Mouse (Mus musculus): ENCODE measurements at regions not wholly inside any gene's neighbourhood (a gene's known extent, or its start where the extent isn't known, plus 50 kb on each side); places are given as distances from the start of the nearest gene placed in this dataset.

- DNase-seq (ENCODE audit: low spot score in 2 of 2): no peak
These were observed 158.9 kb upstream of the Bmper start for GRCm38 (mm10) chr9:23064001-23064400.

- no peak for DNase-seq (ENCODE audit: low spot score in 2 of 2)
These were observed 158.1 kb upstream of the Bmper start for GRCm38 (mm10) chr9:23064811-23065210.

GRCm38 (mm10) chr9:23068101-23068791 lies 154.6 kb upstream of the Bmper start:
- no peak for DNase-seq (ENCODE audit: low spot score in 2 of 2)

DNA sequence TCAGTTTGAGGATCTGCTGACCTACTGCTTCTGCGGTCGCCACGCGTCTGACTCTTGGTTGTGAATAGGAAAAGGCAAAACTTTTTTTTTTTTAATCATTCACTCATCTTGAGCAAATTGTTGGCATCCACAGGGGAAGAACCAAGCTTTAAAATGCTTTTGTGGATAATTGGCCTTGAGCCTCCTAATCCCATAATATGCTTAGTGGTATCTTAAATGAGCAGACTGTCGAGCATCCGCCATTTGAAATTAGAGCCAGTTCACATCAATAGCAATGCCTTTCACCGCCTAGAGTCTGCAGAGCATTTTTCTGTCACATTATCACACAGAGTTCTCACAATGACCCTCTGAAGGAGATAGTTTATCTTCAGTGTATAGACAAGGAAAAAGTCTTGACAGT lies 153.7 kb upstream of the Bmper start:
- no peak for DNase-seq (ENCODE audit: low spot score in 2 of 2)

DNA sequence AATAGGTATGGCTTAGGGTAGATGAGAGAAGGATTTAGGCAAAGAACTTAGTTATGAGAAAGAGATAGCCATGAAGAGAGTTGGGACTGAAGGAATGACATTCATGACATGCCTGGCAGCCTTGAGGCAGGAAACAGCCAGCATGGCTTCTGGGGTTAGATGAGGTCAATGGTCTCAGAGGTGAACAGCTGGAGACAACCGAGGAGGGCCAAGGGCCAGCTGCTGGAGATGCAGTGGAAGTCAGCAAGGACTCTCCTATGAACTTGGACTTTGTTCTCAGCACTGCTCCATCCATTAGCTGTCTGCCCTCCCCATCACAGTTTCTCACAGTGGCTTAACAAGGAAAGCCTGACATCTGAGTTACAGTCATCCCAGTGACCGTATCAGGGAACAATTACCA lies 151.9 kb upstream of the Bmper start:
- no peak for DNase-seq (ENCODE audit: low spot score in 2 of 2)

DNA sequence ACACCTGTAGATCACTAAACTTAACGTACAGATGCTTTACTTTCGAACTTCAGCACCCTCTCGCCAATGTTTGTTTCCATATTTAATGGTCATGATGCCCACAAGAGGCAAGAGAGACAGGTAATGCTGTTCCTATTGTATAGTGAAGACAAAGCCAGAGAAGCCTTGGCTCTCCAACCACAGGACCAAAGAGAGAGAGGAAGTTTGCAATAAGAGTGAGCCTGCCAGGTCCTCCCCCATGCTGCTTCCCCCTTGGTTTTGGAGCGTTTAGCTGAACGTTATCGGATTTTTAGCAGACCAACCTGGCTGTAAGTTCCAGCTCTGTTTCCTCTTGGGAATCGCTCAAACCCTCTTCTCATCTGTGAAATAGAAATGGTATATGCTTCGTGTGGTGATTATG lies 150.1 kb upstream of the Bmper start:
- DNase-seq (ENCODE audit: low spot score in 2 of 2): no peak

GRCm38 (mm10) chr9:23083562-23083961 lies 139.3 kb upstream of the Bmper start:
- peak; percentile 17 to 59 for DNase-seq (ENCODE audit: low spot score in 2 of 2)

GRCm38 (mm10) chr9:23089339-23089738 lies 133.5 kb upstream of the Bmper start:
- DNase-seq (ENCODE audit: low spot score in 2 of 2): no peak

GRCm38 (mm10) chr9:23097134-23097789 lies 125.6 kb upstream of the Bmper start:
- DNase-seq (ENCODE audit: low spot score in 2 of 2): no peak

DNA sequence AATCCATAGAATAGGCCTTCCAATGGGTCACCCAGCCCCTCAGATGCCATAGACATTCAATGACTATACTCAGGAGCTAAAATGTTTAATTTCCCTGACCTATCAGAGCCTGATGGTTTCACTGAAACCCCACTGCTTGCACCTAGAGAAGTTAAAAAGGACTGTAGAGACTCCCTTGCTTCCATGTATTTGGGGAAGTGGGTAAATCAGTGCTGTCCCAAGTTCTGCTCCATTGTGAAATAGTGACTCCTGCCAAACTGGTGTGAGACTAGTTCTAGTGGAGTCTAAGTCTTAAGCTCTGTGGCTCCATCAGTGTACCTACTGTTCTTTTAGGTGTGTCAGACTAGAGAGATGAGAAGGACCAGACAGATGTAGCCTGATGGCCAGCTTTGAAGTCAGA lies 121.3 kb upstream of the Bmper start:
- DNase-seq (ENCODE audit: low spot score in 2 of 2): no peak

- peak; percentile 21 to 26 for DNase-seq (ENCODE audit: low spot score in 2 of 2)
These were observed 120.7 kb upstream of the Bmper start for GRCm38 (mm10) chr9:23101990-23102796.

DNA sequence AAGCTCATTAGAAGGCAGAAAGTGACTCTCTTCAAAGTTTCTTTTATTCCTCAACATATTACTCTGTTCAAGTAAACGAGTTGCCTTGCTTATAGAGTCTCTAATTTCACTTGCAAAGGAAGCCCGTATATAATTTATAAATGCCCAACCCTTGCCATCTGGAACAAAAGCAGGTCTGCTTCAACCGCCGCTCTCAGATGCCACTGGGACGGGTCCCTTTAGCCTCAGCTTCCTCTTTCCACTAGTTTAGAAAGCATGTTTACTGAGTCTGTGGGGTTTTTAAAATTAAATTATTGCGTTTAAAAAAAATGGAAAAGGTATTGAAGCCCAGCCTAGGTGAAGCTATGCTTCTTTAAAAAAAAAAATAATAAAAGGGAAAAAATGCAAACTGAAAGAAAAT lies 111.4 kb upstream of the Bmper start:
- DNase-seq (ENCODE audit: low spot score in 2 of 2): no peak

DNA sequence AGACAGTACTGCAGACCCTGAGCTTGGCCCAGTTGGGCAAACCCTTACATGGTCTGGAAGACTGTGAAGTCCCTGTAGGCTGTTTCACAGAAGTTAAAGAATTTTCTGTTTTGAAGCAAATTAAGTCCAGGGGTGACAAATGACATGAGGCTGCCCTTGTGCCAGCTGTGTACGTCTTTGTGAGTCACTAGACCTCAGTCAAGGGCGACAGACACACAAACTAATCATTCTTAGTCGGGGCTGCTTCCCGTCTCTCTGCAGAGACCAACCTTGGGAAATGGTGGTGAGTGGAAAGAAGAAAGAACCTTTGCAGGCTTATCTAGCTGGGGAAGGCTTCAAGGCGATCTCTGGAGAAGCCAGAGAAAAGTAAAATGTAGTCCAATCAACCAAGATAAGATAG lies 107.8 kb upstream of the Bmper start:
- DNase-seq (ENCODE audit: low spot score in 2 of 2): no peak

GRCm38 (mm10) chr9:23115540-23115939 lies 107.3 kb upstream of the Bmper start:
- DNase-seq (ENCODE audit: low spot score in 2 of 2): no peak

DNA sequence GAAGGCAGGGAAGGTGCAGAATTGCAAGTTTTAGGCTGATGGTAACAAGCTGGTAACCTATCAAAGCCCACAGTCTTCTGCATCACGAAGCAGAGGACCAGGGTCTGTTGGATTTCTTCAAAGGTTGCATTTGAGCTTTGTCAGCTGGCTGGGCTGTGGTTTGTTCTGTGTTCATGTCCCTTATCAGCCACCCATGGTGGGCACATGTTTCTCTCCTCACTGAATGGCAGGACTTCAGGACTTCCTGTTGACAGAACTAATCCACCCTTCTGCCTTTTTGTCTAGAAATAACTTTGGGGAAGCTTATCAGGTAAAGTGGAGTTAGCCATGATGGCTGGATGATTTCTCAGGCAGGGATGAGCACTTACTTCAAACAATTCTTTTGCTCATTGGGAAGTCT lies 106.6 kb upstream of the Bmper start:
- DNase-seq (ENCODE audit: low spot score in 2 of 2): no peak

- no peak for DNase-seq (ENCODE audit: low spot score in 2 of 2)
These were observed 103.1 kb upstream of the Bmper start for GRCm38 (mm10) chr9:23119811-23120210.

DNA sequence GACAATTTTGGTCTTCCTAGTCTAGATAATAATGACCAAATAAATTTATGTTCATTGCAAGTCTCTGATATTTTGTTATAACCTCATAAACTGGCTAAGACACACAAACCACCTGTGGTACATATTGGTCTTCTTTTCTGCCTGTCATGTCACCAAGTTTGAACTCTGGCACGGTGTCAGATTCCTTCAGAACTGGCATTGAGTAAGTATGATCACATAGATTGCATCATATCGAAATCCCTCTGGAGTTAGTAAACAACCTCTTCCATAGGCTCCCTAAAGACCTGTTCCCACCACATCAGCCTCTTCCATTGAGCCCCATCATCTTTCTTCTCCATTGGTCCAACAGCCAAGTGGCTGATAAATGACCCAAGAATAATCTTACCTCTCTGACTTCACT lies 102.1 kb upstream of the Bmper start:
- DNase-seq (ENCODE audit: low spot score in 2 of 2): no peak

GRCm38 (mm10) chr9:23122524-23122923 lies 100.4 kb upstream of the Bmper start:
- no peak for DNase-seq (ENCODE audit: low spot score in 2 of 2)

DNA sequence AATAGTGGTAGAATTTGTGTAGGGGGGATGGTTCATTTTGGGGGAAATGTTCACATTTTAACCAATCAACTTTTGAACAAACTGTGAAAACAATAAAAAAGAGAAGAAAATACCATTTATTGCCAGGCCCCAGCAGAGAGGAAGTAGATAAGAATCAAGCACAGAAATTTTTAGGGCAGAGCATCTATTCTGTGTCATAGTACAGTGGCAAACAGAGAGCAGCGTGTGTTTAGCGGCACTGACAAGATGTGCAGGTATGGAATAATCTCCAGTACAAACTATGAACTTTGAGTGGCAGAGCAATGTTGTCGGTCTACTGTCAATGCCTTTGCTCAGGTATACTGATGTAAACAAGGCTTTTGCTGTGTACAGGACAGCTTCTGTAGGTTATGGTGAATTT lies 99.4 kb upstream of the Bmper start:
- DNase-seq (ENCODE audit: low spot score in 2 of 2): no peak

- DNase-seq (ENCODE audit: low spot score in 2 of 2): peak in 1 of 2 experiments; percentile 15
These were observed 96.8 kb upstream of the Bmper start for GRCm38 (mm10) chr9:23125761-23126704.

DNA sequence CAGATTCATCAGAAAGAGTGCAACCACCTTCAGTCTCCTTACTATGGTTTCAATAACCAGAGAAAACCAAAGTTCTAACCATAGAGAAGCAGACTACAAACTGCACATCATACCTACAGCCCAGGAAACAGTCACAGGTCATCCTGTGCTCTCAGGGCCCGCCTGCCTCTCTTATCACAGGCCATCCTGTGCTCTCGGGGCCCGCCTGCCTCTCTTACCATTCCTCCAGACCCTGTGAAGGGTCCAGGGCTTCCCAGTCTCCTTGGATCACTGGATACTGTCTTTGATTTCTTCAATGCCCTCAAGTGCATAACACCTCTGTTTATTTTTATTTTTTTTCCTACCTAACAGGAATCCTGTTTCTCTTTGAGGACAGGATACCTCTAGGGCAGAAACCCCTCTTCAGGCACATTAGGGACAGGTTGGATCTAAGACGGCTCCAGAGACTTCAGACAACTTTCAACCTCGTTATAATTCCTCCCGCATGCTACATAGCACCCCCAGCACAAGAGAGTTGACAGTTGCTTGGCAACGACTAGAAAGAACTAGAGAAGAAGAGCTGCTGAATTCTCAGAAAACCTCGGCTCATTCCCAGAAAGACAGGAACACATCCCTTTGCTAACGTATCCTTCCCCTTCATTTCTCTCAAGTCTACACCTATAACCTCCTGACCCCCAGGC lies 95.4 kb upstream of the Bmper start:
- DNase-seq (ENCODE audit: low spot score in 2 of 2): peak; percentile 18 to 37

All from frontal cortex, postnatal 10 days (tissue).